Mouse (Mus musculus) heart, postnatal 4 days (tissue): ENCODE data around the gene Arpc5. TPM values are rescaled to one million over a fixed set of nuclear protein-coding genes. Genes with fewer than 3 reads are reported as not detected.
A peak's percentile ranks its signal among the peaks of the same experiment; 100 is the strongest.
"Not testable (repeated sequence)": the region's sequence is repeated elsewhere in the genome, so short reads cannot be mapped to it uniquely, and the experiment has no call there.

ENCODE experiments used
- DNase-seq: peaks from one replicate; pipeline ENCODE4 v3.0.0; 2021
- total RNA-seq, 2 experiments: library from RNA; stranded (reverse); gene quantifications; 2 replicates each; pipeline ENCODE4 v1.2.3; 2021

Gene Arpc5
- total RNA-seq, 2 experiments from 2014 or later = 98.7 to 103 TPM

DNA sequence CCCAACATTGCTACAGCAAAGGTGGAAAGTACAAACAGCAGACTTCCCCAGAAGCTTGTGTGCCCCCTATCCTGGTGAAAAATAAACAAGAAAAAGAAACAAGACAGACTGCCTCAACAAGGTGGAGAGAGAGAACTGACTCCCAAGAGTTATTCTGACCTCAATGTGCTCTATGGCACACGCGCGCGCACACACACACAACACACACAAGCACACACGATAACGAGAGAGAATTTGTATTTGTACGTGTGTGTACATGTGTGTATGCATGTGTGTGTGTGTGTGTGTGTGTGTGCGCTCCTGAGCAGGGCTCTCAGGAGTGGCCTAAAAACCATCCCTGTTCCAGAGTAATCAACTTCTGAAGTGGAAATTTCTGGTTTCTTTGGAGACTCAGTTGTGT, 18.3 kb downstream of the Arpc5 start:
- DNase-seq = no peak

GRCm38 (mm10) chr1:152785446-152785845, 19.1 kb downstream of the Arpc5 start:
- not testable (repeated sequence) for DNase-seq

GRCm38 (mm10) chr1:152786953-152787352, 20.6 kb downstream of the Arpc5 start:
- DNase-seq = no peak

- DNase-seq = no peak
Observed at GRCm38 (mm10) chr1:152788121-152788660, 21.8 kb downstream of the Arpc5 start.

GRCm38 (mm10) chr1:152790254-152790653, 23.9 kb downstream of the Arpc5 start:
- DNase-seq = peak; percentile 57

- no peak for DNase-seq
Observed at GRCm38 (mm10) chr1:152790821-152791220, 24.5 kb downstream of the Arpc5 start.

- DNase-seq = no peak
Observed at GRCm38 (mm10) chr1:152791269-152791668, 24.9 kb downstream of the Arpc5 start.

DNA sequence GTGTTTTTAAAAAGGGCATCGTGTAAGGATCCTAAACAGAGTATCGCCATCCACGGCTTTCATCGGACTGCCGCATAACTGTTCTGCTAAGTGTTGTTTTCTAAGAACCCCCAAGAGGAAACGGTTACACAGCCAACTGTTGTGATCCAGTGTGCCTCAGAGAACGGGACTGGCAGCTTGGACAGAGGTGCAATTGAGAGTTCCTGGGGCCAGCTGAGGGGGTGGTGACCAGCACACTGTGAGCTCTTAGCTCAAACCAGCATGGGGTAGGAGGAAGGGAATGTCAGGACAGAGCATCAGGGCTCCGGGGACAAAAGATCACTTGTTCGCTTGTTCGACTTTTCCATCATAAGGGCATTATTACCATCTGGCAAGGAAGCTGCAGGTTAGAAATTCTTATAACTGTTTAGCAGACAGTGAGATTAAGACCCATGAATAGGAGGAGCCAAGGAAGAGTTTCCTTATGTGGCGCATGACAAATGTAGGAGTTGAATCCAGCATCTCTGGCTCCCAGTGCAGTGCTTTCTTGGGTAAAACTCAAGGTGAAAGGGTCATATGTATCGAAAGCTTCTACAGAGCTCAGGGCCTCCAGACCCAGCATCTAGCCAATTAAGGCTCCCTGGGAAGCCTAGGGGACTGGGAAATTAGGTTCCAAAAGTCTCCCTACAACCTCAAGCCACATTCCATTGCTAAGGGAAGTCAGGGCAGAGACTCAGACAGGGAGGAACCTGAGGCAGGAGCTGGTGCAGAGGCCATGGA, 26.6 kb downstream of the Arpc5 start:
- DNase-seq = no peak

GRCm38 (mm10) chr1:152793495-152794130, 27.3 kb downstream of the Arpc5 start:
- no peak for DNase-seq

GRCm38 (mm10) chr1:152795688-152796255, 29.4 kb downstream of the Arpc5 start:
- no peak for DNase-seq

DNA sequence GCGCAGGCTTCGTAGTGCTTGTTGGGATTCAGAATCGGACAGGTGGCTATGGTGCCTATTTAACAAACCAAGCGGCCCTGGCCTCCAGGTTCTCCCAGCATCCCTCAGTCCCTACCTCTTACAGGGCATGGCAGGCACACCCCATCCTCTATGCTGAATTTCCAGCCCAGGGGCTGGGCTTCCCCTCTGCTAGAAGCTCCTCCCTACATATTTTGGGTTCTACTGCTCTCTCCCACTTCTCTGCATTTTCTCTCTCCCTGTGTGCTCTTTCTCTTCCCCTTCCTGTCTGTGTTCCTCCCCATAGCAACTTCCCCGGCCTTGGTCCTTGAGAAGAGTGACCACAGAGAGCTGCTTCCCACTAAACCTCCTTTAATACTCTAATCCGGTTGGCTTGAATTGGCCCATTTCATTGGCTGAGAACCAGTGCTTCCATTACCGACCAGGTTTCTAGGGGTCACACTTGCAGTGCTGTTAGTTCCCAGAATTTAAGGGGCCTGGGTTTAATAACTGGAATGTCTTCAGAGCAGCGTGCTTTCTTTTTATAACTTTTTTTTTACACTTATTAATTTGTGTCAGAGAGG, 30.4 kb downstream of the Arpc5 start:
- no peak for DNase-seq

- no peak for DNase-seq
Observed at GRCm38 (mm10) chr1:152798125-152798524, 31.8 kb downstream of the Arpc5 start.

DNA sequence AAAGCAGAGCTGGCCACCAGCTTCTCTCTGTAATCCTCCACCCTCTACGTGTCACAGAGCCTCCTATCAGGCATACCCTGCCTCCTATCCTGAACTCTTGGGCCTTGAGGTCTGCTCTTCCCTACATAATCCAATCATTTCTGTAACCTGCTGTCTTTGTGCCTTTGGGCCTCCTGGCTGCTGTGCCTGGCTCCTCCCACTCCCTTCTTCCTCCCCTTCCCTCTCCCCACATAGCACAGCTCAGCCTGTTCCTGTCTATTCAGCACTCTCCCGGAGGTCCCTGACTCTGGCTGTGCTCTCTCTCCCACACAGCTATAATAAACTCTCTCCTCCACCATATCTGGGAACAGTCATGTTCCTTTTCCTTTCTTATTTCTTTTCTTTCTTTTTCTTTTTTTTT, 33.6 kb downstream of the Arpc5 start, which contains the start of gene Ncf2:
Ncf2 (plus strand) TSS at position 298 of the 400 bp plus-strand sequence.
- DNase-seq = peak; percentile 31

DNA sequence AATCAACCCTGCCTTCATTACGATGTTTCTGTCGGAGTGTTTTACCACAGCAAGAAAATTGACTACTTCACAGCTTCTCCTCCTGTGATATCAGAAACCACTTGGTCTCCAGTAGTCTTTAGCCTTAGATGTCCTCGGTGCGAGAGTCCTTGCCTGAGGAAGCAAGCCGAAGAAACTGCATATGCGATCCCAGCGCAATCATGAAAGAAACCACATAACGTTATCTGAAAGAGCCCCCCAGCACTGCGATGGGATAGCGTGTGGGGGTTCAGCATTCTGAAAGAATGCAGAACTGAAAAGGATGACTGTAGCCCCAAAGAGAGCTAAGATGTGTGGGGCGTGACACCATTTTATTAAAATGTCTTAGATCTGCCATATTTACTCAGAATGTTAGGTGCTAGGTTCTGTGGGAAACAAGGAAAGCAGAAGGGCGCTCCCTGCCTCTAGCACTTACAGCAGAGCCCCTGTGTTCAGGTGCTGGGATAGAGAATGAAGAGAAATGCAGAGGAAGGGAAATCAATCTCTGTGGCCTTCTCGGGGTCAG, 34.4 kb downstream of the Arpc5 start:
- no peak for DNase-seq

GRCm38 (mm10) chr1:152804907-152805306, 38.6 kb downstream of the Arpc5 start:
- DNase-seq = no peak

- no peak for DNase-seq
Observed at GRCm38 (mm10) chr1:152807619-152808391, 41.5 kb downstream of the Arpc5 start.

DNA sequence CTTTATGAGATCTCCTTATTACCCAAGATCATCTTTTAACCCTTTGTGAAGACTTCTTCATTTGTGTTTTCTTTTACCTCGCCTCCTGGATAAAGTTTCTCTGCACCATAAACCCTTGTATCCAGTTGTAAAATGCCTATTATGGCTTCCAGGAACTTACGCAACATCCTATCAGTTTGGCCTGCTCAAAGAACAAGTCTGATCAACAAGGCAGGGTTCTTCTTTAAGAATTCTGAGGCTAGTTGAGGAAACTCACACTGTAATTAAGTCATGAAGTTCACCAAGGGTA, 42.0 kb downstream of the Arpc5 start:
- DNase-seq = no peak

DNA sequence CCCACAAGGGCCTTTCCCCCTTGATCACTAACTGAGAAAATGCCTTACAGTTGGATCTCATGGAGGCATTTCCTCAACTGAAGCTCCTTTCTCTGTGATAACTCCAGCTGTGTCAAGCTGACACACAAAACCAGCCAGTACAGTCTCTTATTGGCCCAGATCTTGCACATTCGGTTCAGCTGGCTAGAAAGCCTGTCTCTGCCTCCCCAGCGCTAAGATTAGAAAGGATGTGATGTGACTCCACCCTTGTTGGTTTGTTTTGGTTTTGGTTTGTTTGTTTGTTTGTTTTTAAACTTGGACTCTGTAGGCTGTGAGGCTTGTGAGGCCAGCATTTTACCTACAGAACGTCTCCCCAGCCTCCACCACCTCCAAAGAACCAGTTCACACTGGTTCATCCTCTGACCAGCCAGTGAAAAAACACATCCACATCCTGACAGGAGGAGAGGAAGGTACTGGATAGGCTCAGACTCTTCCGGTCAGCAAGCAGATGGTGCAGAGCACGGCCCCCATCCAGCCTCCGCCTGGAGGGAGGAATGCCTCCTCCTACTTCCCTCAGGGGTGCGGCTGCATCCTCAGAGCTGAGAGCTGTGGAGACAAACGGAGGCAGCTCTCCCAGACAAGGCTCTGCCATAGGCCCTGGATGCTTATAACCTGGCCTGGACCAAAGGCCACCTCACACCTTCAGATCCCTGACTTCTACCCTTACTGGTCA, 43.4 kb downstream of the Arpc5 start:
- DNase-seq = peak; percentile 39

DNA sequence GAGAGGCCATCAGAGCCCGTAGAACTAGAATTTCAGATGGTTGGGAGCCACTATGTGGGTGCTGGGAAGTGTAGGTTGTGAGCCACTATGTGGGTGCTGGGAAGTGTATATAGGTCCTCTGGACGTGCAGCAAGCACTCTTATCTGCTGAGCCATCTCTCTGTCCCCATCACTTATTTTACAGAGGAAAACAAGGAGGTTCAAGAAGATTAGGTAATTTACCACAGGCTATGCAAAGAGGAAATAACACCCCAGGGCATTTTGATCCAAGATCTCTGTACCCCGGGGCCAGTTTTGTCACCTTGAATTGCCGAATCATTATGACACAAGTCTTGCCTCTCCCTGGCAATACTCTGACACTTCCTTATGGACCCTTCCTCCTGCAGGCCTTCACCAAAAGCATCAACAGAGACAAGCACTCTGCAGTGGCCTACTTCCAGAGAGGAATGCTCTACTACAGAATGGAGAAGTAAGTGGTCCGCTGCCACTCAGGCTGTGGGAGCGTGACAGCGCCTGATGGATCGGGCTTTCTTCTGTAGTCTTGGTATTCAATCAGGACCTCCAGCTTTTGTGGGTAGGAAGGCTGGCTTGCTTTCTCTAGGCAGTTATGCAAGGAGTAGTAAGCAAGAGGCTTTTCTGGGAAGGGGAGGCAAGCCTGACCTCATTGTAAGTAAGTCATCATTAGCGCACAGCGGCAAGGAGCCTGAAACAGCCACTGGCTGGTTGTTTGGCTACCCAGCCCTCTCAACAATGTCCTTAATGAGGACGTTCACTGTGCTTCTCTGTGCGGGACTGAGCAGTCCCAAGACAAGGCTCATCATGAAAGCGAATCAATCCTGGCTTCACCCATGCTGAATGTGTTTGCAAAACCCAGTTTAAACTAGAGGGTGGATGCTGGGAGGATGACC, 44.4 kb downstream of the Arpc5 start:
- DNase-seq = no peak

GRCm38 (mm10) chr1:152815265-152815701, 48.9 kb downstream of the Arpc5 start:
- DNase-seq = peak; percentile 60
